Mouse (Mus musculus): ENCODE results near the gene Dlgap4. TPM values are rescaled to one million over a fixed set of nuclear protein-coding genes. Genes with fewer than 3 reads are reported as not detected.
A peak's percentile ranks its signal among the peaks of the same experiment; 100 is the strongest.

Gene Dlgap4
- polyA plus RNA-seq, 1 experiment from 2014 or later: 68.5 TPM

GRCm38 (mm10) chr2:156735761-156736335 lies 122.3 kb downstream of the Dlgap4 start:
- Histone ChIP-seq H3K9ac (replicated peaks; ENCODE audit: low read length) (no peak overlapping the region), H3K4me2 (replicated peaks; ENCODE audit: low read depth, low read length) (no peak overlapping the region), H3K27me3 (ENCODE audit: insufficient read depth, low read length) (no peaks in the 10 kb centered on the region), H3K36me3 (ENCODE audit: insufficient read depth, low read length) (no peaks in the 10 kb centered on the region), H3K4me1 (ENCODE audit: insufficient read depth, low read length) (peaks cover 37% of the 10 kb centered on the region), H3K9me3 (ENCODE audit: low read length) (no peaks in the 10 kb centered on the region), H3K27ac (ENCODE audit: low read length) (no peak overlapping the region), H3K4me3 (ENCODE audit: low read length) (no peak overlapping the region)
- ATAC-seq (ENCODE audit: low FRiP score, low TSS enrichment): no peak
- WGBS: 64% methylated on average over 3 of the region's 3 CpGs

- Histone ChIP-seq H3K4me1 (ENCODE audit: insufficient read depth, low read length) (peaks cover 38% of the 10 kb centered on the region), H3K27me3 (ENCODE audit: insufficient read depth, low read length) (no peaks in the 10 kb centered on the region), H3K4me2 (replicated peaks; ENCODE audit: low read depth, low read length) (no peak overlapping the region), H3K36me3 (ENCODE audit: insufficient read depth, low read length) (no peaks in the 10 kb centered on the region), H3K27ac (ENCODE audit: low read length) (no peak overlapping the region), H3K9ac (replicated peaks; ENCODE audit: low read length) (no peak overlapping the region), H3K4me3 (ENCODE audit: low read length) (no peak overlapping the region), H3K9me3 (ENCODE audit: low read length) (no peaks in the 10 kb centered on the region)
- peak; percentile 57; the same call in 1 of the 2 replicates for ATAC-seq (ENCODE audit: low FRiP score, low TSS enrichment)
- 33% methylated on average over 7 of the region's 7 CpGs for WGBS
These were observed 123.3 kb downstream of the Dlgap4 start for GRCm38 (mm10) chr2:156736846-156737245.

GRCm38 (mm10) chr2:156737976-156738375 lies 124.5 kb downstream of the Dlgap4 start:
- Histone ChIP-seq H3K9me3 (ENCODE audit: low read length) (no peaks in the 10 kb centered on the region), H3K4me2 (replicated peaks; ENCODE audit: low read depth, low read length) (no peak overlapping the region), H3K27ac (ENCODE audit: low read length) (no peak overlapping the region), H3K4me1 (ENCODE audit: insufficient read depth, low read length) (peaks cover 37% of the 10 kb centered on the region), H3K9ac (replicated peaks; ENCODE audit: low read length) (no peak overlapping the region), H3K36me3 (ENCODE audit: insufficient read depth, low read length) (no peaks in the 10 kb centered on the region), H3K27me3 (ENCODE audit: insufficient read depth, low read length) (no peaks in the 10 kb centered on the region), H3K4me3 (ENCODE audit: low read length) (no peak overlapping the region)
- 67% methylated on average over 7 of the region's 7 CpGs for WGBS
- no peak for ATAC-seq (ENCODE audit: low FRiP score, low TSS enrichment)

- no peak for ATAC-seq (ENCODE audit: low FRiP score, low TSS enrichment)
- Histone ChIP-seq H3K4me3 (ENCODE audit: low read length) (no peak overlapping the region), H3K9ac (replicated peaks; ENCODE audit: low read length) (no peak overlapping the region), H3K4me1 (ENCODE audit: insufficient read depth, low read length) (peaks cover 32% of the 10 kb centered on the region), H3K27ac (ENCODE audit: low read length) (no peak overlapping the region), H3K4me2 (replicated peaks; ENCODE audit: low read depth, low read length) (no peak overlapping the region), H3K27me3 (ENCODE audit: insufficient read depth, low read length) (no peaks in the 10 kb centered on the region), H3K36me3 (ENCODE audit: insufficient read depth, low read length) (0 out of 2 replicates have a peak, but pooled peaks cover 2% of the 10 kb centered on the region), H3K9me3 (ENCODE audit: low read length) (no peaks in the 10 kb centered on the region)
- 70% methylated on average over 9 of the region's 9 CpGs for WGBS
These were observed 127.8 kb downstream of the Dlgap4 start for GRCm38 (mm10) chr2:156741265-156741664.

GRCm38 (mm10) chr2:156741998-156742397 lies 128.5 kb downstream of the Dlgap4 start:
- 54% methylated on average over 4 of the region's 4 CpGs for WGBS
- Histone ChIP-seq H3K36me3 (ENCODE audit: insufficient read depth, low read length) (peaks cover 8% of the 10 kb centered on the region; the same call in 1 of the 2 replicates), H3K27me3 (ENCODE audit: insufficient read depth, low read length) (no peaks in the 10 kb centered on the region), H3K4me2 (replicated peaks; ENCODE audit: low read depth, low read length) (no peak overlapping the region), H3K4me1 (ENCODE audit: insufficient read depth, low read length) (peaks cover 25% of the 10 kb centered on the region), H3K9ac (replicated peaks; ENCODE audit: low read length) (no peak overlapping the region), H3K9me3 (ENCODE audit: low read length) (no peaks in the 10 kb centered on the region), H3K4me3 (ENCODE audit: low read length) (no peak overlapping the region), H3K27ac (ENCODE audit: low read length) (no peak overlapping the region)
- ATAC-seq (ENCODE audit: low FRiP score, low TSS enrichment): no peak

- ATAC-seq (ENCODE audit: low FRiP score, low TSS enrichment): no peak
- Histone ChIP-seq H3K4me1 (ENCODE audit: insufficient read depth, low read length) (peaks cover 19% of the 10 kb centered on the region), H3K4me3 (ENCODE audit: low read length) (no peak overlapping the region), H3K9ac (replicated peaks; ENCODE audit: low read length) (no peak overlapping the region), H3K9me3 (ENCODE audit: low read length) (no peaks in the 10 kb centered on the region), H3K27ac (ENCODE audit: low read length) (no peak overlapping the region), H3K4me2 (replicated peaks; ENCODE audit: low read depth, low read length) (no peak overlapping the region), H3K36me3 (ENCODE audit: insufficient read depth, low read length) (peaks cover 17% of the 10 kb centered on the region; the same call in 1 of the 2 replicates), H3K27me3 (ENCODE audit: insufficient read depth, low read length) (no peaks in the 10 kb centered on the region)
- 60% methylated on average over 3 of the region's 3 CpGs for WGBS
These were observed 129.7 kb downstream of the Dlgap4 start for GRCm38 (mm10) chr2:156743248-156743647.

- Histone ChIP-seq H3K4me3 (ENCODE audit: low read length) (no peak overlapping the region), H3K9ac (replicated peaks; ENCODE audit: low read length) (no peak overlapping the region), H3K4me2 (replicated peaks; ENCODE audit: low read depth, low read length) (no peak overlapping the region), H3K36me3 (ENCODE audit: insufficient read depth, low read length) (peaks cover 27% of the 10 kb centered on the region), H3K4me1 (ENCODE audit: insufficient read depth, low read length) (peaks cover 19% of the 10 kb centered on the region), H3K27ac (ENCODE audit: low read length) (no peak overlapping the region), H3K27me3 (ENCODE audit: insufficient read depth, low read length) (no peaks in the 10 kb centered on the region), H3K9me3 (ENCODE audit: low read length) (no peaks in the 10 kb centered on the region)
- whole genome bisulfite sequencing: 88% methylated on average over 5 of the region's 5 CpGs
- no peak for ATAC-seq (ENCODE audit: low FRiP score, low TSS enrichment)
These were observed 130.9 kb downstream of the Dlgap4 start for GRCm38 (mm10) chr2:156744414-156744813.

GRCm38 (mm10) chr2:156747315-156747714 lies 133.8 kb downstream of the Dlgap4 start:
- Histone ChIP-seq H3K4me3 (ENCODE audit: low read length) (no peak overlapping the region), H3K4me2 (replicated peaks; ENCODE audit: low read depth, low read length) (no peak overlapping the region), H3K36me3 (ENCODE audit: insufficient read depth, low read length) (peaks cover 47% of the 10 kb centered on the region), H3K4me1 (ENCODE audit: insufficient read depth, low read length) (peaks cover 4% of the 10 kb centered on the region), H3K9ac (replicated peaks; ENCODE audit: low read length) (no peak overlapping the region), H3K27me3 (ENCODE audit: insufficient read depth, low read length) (no peaks in the 10 kb centered on the region), H3K9me3 (ENCODE audit: low read length) (no peaks in the 10 kb centered on the region), H3K27ac (ENCODE audit: low read length) (no peak overlapping the region)
- ATAC-seq (ENCODE audit: low FRiP score, low TSS enrichment): no peak
- 81% methylated on average over 3 of the region's 3 CpGs for WGBS

- H3K9ac ChIP-seq (replicated peaks; ENCODE audit: low read length): no peak overlapping the region
- no peaks in the 10 kb centered on the region for H3K27me3 ChIP-seq (ENCODE audit: insufficient read depth, low read length)
- no peak overlapping the region for H3K4me3 ChIP-seq (ENCODE audit: low read length)
- ATAC-seq (ENCODE audit: low FRiP score, low TSS enrichment): no peak
- H3K4me2 ChIP-seq (replicated peaks; ENCODE audit: low read depth, low read length): no peak overlapping the region
- 95% methylated on average over 8 of the region's 8 CpGs for WGBS
- H3K36me3 ChIP-seq (ENCODE audit: insufficient read depth, low read length): peaks cover 62% of the 10 kb centered on the region
- no peak overlapping the region for H3K27ac ChIP-seq (ENCODE audit: low read length)
- no peaks in the 10 kb centered on the region for H3K4me1 ChIP-seq (ENCODE audit: insufficient read depth, low read length)
- H3K9me3 ChIP-seq (ENCODE audit: low read length): no peaks in the 10 kb centered on the region
These were observed 136.2 kb downstream of the Dlgap4 start for GRCm38 (mm10) chr2:156749687-156750086.

- 95% methylated on average over 9 of the region's 9 CpGs for WGBS
- no peak overlapping the region for H3K9ac ChIP-seq (replicated peaks; ENCODE audit: low read length)
- peaks cover 13% of the 10 kb centered on the region for H3K9me3 ChIP-seq (ENCODE audit: low read length)
- peaks cover 62% of the 10 kb centered on the region for H3K36me3 ChIP-seq (ENCODE audit: insufficient read depth, low read length)
- H3K27me3 ChIP-seq (ENCODE audit: insufficient read depth, low read length): no peaks in the 10 kb centered on the region
- no peak overlapping the region for H3K4me3 ChIP-seq (ENCODE audit: low read length)
- peaks cover under 1% of the 10 kb centered on the region for H3K4me1 ChIP-seq (ENCODE audit: insufficient read depth, low read length)
- H3K4me2 ChIP-seq (replicated peaks; ENCODE audit: low read depth, low read length): no peak overlapping the region
- no peak for ATAC-seq (ENCODE audit: low FRiP score, low TSS enrichment)
- no peak overlapping the region for H3K27ac ChIP-seq (ENCODE audit: low read length)
These were observed 143.4 kb downstream of the Dlgap4 start for GRCm38 (mm10) chr2:156756937-156757336.
